Mouse (Mus musculus) cerebellum, postnatal 10 days (tissue): ENCODE data around the gene Cdc27.

Source experiments
- DNase-seq, 2 experiments: peaks; one replicate each; pipeline ENCODE4 v3.0.0; 2021; ENCODE audit warnings: mixed read lengths in 2 of 2

The Cdc27 gene

GRCm38 (mm10) chr11:104550406-104550974 lies at the start of gene Cdc27, which contains the start of gene Myl4:
Cdc27 (minus strand) TSS chr11:104550620.
Myl4 (plus strand) TSS chr11:104550663.
- peak; percentile 99 to 100 for DNase-seq

GRCm38 (mm10) chr11:104599265-104599945 lies 49.0 kb upstream of the Cdc27 start:
- DNase-seq = peak; percentile 38 to 55

GRCm38 (mm10) chr11:104596365-104596764 lies 45.9 kb upstream of the Cdc27 start:
- DNase-seq = no peak

DNA sequence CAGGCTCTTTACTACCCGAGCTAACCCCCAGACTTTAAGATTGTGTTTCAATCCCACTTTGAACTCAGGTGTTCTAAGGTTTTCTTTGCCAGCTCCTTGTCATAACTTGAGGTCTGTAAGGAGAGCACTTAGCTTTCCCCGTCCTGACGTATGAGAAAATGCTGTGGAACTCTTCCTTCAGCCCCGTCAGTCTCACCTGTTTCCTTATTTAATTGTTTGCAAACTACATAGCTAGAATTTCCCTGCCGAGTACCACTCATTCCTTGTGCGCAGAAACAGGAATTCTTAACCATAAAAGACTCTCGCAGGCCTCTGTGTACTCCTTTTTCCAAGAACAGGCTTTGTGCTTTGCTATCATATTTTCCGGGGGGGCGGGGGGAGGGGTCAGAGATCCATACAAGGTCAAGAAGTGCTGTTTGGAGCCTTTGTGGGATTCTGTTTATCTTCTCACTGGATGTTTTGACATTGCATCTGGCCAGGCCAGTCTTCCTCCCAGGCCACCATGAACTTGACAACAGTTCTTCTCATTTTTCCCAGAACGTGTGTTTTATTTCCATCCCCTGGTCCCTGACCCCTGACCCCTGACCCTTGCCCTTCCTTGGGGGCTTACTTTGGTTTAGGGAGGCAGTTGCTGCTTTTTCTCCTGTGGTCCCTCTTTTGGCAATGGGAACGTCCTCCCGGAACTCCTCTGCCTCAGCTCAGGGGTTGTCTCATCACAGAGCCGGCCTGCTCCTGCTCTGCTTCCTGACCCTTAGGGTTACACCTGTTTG lies 41.8 kb upstream of the Cdc27 start:
- no peak for DNase-seq

DNA sequence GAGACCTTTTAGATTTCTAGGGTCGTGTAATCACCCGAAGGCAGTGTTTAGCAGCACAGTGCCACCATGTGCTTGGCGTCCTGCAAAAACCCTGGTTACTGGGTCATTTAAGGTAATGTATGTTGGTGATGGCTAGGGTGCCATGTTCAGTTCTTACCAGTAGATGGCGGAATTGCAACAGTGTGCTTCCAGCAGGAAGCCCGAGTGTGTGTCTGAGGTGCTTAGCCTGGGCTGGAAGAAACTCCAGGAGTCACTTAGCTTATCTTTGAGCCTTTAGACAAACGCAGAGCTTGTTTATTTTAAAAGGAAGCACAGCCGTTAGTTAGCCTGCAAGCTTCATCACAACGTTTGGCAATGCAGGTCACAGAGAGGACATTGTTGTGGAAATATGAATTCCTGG lies 39.7 kb upstream of the Cdc27 start:
- peak; percentile 92 to 95 for DNase-seq

- no peak for DNase-seq
These were observed 39.1 kb upstream of the Cdc27 start for GRCm38 (mm10) chr11:104589570-104589969.

GRCm38 (mm10) chr11:104588513-104588912 lies 38.1 kb upstream of the Cdc27 start:
- DNase-seq = no peak

GRCm38 (mm10) chr11:104587904-104588303 lies 37.5 kb upstream of the Cdc27 start:
- no peak for DNase-seq

- DNase-seq = no peak
These were observed 35.1 kb upstream of the Cdc27 start for GRCm38 (mm10) chr11:104585495-104585894.

GRCm38 (mm10) chr11:104582630-104583364 lies 32.4 kb upstream of the Cdc27 start:
- DNase-seq = no peak

GRCm38 (mm10) chr11:104582308-104582606 lies 31.8 kb upstream of the Cdc27 start:
- no peak for DNase-seq

DNA sequence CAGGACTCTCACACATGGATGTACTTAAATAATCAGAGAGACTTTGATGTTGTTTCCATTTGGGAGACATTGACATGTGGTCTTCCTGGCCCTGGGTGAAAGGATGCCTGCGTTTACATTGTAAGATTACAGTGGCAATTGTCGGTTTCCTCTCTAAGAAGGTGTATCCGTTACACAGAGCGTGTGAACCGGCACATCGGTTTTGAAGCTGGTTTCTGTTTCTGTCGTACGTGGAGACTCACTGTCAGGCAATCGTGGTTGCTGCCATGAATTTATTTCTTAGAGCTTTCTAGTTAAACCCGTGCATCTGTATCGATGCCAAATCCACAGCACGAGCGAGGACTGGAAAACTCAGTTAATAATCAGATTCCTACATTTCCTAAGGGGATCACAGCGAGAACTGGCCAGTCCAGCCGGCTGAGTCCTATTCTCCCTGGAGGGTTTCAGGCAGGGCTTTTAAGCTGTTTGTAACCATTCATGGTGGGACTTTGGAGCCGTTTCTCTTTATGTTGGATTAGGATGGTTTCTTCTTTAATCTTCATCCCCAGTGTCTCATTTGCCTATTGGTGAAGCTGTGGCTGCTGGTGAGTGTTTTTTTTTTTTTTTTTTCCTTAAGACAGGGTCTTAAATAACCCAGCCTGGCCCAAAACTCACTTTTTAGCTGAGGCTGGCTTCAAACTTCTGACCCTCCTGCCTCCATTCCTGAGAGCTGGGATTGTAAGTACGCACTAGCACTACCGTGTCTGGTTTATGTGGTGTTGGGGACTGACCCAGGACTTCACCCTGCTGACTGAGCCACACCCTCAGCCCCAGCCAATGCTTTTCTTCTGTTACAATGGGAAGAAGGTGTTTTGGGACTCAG lies 31.3 kb upstream of the Cdc27 start:
- DNase-seq = no peak

DNA sequence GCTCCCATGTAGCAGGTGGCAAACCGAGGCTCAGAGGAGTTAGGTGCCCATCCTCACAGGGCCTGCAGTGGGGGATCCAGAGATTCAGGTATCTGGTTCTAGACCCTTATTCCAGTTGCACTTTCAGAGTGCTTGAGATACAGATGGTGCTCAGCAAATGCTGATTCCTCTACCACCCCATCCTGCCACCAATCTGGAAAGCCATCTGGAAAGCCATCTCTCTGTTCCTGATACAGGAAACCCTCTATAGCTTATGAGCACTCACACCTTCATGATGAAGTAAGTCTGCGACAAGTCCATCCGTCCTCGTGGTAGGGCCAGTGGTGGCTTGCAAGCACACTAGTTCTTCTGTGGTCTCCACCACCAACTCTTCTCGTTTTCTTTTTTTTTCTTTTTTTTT lies 30.2 kb upstream of the Cdc27 start:
- no peak for DNase-seq

GRCm38 (mm10) chr11:104580091-104580490 lies 29.7 kb upstream of the Cdc27 start:
- no peak for DNase-seq

- DNase-seq = no peak
These were observed 29.2 kb upstream of the Cdc27 start for GRCm38 (mm10) chr11:104579575-104579974.

DNA sequence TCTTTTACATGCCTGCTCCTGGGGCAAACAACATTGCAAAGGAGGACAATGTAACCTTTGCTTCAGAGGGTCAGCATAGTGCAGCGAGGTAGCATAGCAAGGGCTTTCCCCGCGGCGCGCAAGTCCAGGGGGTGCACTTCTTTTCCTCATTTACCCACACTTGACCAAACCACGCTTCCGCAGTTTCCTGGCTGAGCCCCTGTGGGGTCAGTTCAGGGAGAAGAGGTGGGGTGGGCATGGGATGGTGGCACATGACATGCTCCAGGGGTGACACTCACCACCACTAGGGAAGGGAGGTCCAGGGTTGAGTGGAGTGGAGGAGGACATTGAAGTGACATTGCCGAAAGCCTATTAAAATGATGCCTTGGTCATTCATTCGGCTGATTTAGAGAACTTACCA lies 28.7 kb upstream of the Cdc27 start:
- no peak for DNase-seq

DNA sequence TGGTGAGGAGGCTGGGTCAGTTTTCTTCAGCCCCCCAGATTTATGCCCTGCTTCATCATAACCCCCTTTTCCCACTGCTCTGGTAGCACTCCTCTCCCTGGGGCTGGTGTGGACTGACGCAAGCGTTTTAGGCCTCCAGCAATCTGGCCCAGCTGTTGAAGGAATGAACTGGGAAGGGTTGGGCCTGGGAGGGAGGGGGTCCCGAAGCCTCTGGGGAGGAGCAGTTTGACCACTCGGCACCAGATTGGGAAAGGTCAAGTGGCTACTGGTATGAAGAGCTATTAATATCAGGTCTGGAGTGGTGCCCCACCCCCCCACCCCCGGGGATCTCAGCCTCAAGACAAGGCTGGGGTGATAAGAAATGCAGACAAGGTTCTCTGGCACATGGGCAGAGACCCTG lies 27.7 kb upstream of the Cdc27 start:
- DNase-seq = no peak

GRCm38 (mm10) chr11:104576772-104577612 lies 26.6 kb upstream of the Cdc27 start:
- no peak for DNase-seq

DNA sequence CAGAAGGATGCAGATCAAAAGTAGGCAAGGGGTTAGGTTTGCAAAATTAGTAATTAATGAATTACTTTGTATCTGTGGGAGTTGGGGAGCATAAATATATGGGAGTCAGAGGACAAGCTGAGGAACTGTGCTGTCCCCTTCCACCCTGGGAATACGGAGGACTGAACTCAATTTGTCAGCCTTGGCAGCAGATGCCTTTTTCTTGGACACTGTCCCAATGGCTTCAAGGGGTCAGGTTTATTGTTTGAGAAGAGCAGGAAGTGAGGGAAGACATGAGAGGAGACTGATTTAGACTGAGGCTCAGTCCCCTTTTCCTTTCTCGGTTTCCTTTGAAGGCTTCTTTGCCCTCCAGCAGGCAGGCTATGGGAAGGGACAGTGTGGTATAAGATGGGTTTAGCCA lies 22.1 kb upstream of the Cdc27 start:
- DNase-seq = peak; percentile 60 to 64

DNA sequence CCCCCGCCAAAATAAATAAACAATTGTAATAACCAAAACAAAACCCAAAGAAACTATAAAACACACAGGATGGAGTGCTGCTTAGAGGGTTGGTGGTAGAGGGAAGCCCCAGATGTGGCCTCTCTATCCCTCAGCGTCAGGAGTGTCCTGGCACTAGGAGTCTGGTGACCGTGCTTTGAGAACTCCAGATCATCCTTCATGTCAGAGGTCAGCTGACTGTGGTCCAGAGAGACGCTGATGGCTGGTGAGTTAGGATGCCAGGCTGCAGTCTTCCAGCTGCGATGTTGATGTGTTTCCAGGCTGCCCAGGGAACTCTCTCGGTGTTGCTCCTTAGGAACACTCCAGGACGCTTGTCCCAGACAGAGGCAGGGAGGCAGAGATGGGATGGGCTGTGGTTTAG lies 21.7 kb upstream of the Cdc27 start:
- DNase-seq = no peak

- peak; percentile 78 to 81 for DNase-seq
These were observed 21.0 kb upstream of the Cdc27 start for GRCm38 (mm10) chr11:104571373-104571772.
